Mouse (Mus musculus): Measurements from ENCODE around the gene Oprl1.

Oprl1 gene

DNA sequence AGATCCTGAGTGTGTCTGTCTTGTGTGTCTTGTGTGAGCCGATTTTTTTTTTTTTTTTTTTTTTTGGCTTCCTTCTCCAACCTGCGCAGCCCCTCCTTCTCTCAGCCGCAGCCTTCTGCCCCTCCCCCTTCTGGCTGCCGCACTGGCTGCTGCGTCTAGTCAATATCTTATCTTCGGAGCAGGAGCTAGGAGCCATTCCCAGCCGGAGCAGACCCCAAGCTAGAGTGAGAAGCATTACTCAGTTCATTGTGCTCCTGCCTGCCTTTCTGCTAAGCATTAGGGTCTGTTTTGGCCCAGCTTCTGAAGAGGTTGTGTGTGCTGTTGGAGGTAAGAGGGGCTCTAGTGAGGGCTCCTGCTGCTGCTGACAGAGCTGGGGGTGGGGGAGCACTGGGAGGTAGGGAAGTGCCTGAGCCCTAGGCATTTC is at the start of gene Oprl1:
Oprl1 (plus strand) TSS at position 114 of the 424 bp plus-strand sequence.
- peak; percentile 25 for DNase-seq

DNA sequence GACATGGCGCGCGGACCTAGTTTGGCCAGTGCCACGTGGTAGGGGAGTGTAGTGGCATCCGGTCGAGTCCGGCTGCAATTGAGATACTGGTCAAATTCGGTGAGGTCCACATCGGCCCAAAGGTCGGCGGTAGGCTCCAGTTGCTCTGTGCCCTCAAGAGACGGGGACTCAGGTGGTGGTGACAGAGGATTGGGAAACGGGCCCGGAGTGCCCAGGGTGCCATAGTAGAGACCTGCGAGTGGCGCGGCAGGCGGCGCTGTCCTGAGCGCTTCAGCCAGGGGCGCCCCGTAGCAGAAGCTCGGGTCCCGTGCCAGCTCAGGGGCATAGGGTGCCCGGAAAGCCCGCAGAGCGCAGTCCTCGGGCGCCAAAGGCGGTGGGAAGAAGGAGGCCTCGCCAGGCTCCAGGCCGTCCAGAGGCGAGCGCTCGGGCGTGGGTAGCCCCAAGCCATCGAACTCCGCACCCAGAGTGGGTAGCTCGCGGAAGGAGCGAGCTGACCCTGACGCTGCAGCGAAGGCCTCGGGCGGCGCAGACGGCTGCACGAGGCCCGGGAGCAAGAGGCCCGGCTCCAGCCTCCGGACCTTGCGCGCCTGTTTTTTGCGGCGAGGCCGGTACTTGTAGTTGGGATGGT is 44.4 kb upstream of the Oprl1 start:
- no peak for DNase-seq

DNA sequence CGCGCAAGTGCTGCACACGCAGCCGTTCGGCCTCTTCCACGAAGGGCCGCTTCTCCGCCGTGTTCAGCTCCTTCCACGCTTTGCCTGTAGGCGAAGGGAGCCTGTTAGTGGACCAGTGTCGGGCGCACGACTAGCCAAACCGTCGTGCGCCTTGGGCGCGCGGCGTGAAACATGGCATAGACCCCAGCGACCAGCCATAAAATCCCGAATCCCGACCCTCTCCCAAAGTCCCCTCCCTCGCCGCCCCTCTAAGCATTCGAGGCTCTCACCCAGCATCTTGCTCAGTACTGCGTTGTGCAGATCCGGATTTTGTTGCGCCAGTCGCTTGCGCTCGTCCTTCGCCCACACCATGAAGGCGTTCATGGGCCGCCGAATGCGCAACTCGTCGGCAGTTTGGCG is 43.9 kb upstream of the Oprl1 start:
- DNase-seq, result no peak

DNA sequence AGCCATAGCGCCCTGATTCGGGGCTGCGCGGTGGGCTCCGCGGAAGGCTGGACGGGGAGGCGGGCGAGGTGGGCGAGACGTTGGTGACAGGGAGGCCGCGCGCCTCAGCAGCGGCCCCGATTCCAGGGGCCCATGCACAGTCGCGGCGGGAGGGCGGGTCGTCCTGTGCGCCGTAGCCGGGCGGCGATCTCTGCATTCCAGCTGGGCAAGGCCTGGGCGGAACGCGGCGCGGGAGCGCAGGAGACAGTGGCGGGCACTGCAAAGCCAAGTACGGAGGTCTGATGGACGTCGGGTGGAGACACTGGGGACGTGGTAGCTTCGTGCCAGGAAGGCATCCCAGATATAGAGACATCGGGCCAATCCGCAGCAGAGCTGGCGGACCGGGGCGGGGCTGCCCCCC is 43.5 kb upstream of the Oprl1 start, which contains the start of gene Sox18:
Sox18 (minus strand) TSS at position 315 of the 400 bp plus-strand sequence.
- DNase-seq, result no peak

- no peak for DNase-seq
Observed at GRCm38 (mm10) chr2:181671984-181672383, 42.8 kb upstream of the Oprl1 start.

DNA sequence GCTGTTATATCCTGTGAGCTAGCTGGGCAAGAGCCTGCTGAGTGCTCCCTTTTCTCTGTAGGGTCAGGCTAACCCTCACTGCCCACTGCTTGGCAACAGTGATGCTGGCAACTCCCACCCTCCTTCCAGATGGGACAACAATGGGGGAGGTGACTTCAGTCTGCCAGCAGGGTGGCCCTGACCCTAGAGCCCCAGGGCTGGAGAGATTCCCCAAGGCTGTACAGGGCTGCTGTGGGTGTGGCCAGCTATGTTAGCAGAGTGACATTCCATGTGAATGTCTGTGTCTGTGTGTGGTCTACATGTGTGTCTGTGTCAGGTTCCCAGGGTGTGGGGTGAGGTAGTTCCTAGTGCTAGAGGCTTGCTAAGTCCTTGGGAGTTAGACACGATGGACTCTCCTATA is 41.3 kb upstream of the Oprl1 start:
- DNase-seq, result no peak

DNA sequence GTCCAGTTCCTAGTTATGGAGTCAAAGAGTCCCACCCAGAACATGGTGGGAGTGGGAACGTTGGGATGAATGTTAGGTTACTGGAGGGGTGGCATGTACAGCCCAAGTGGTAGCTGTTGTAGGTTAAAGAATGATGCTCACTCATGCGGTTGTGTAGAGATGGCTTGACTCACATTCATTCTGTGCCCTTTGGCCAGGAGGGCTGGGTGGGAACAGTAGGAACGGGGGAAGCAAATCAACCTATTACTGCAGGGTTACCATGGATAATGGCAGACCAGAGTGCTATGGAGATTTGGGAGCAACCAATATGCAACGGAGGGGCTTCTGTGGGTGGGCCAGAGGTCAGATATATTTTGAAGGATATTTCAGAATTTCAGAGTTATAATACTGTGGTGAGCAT is 39.9 kb upstream of the Oprl1 start:
- no peak for DNase-seq

- no peak for DNase-seq
Observed at GRCm38 (mm10) chr2:181675454-181675853, 39.4 kb upstream of the Oprl1 start.

- DNase-seq, result no peak
Observed at GRCm38 (mm10) chr2:181676424-181676823, 38.4 kb upstream of the Oprl1 start.

DNA sequence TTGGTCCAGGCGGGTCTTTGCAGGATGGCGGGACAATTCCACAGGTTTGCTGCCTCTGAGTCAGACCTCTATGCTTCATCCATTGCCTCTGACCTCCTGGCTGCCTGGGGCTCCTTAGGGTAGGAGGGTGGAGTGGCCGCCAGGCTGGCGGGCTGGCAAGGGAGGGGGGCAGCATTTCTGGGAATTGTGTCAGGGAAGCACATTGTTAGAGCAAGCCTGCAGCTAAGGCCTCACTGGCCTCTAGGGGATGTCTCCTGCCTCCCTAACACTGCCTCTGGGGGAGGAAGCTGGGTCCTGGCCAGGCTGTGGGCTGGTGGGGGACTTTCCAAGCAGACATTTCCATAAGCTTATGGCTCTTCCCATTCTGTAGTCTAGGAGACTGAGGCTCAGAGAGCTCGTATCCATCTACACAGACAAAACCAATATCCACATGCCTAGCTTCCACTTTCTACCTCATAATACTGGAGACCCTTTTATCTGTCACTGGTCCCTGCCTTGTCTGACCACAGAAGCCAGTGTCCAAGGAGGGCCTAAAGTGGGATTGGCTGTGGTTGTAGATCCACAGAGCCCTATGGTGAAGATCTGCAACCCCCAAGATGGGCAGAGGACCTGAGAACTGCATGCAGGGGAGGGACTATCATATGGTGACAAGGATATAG is 37.6 kb upstream of the Oprl1 start:
- DNase-seq, result no peak

- no peak for DNase-seq
Observed at GRCm38 (mm10) chr2:181677755-181678098, 37.1 kb upstream of the Oprl1 start.

DNA sequence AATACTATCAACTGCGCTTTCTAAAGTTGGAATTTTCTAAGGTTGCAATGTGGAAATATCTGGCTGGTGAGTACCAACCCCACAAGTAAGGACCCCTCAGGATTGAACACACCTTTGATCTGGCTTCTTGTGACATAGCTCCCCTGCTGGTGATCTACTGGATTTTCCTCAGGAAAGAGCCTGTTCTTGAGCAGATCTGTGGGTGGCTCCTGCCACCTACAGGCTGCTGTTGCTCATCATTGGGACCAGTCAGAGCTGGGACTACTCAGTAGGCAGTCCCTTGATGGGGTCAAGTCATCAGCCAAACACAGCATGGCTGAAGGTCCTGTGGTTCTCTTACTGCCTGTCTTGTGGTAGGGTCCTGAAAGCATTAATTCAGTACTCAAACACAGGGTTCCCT is 36.0 kb upstream of the Oprl1 start:
- peak; percentile 81 for DNase-seq

GRCm38 (mm10) chr2:181679951-181680715 is 34.7 kb upstream of the Oprl1 start, which contains the start of gene Tcea2:
Gene Tcea2 (plus strand): TSS chr2:181680310.
- peak; percentile 70 for DNase-seq

DNA sequence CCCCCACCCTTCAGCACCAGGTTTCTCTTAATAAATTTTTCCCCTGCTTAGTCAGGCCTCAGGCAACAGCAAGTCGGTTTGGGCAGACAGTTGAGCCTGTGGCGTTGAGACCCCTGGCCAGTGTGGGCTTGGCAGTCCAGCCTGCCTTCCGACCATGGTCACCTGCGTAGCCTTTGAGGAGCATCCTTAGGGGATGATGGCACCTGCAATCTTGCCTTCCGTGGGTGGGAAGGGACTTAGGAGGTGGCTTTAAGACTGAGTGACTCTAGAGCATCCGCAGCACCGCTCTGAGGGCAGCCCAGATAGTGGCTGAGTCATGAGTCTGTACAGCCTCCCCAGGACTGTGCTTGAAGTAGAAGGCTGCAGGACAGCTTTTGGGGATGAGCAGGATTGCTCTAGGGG is 34.1 kb upstream of the Oprl1 start:
- DNase-seq, result no peak

GRCm38 (mm10) chr2:181681978-181682377 is 32.8 kb upstream of the Oprl1 start:
- no peak for DNase-seq

DNA sequence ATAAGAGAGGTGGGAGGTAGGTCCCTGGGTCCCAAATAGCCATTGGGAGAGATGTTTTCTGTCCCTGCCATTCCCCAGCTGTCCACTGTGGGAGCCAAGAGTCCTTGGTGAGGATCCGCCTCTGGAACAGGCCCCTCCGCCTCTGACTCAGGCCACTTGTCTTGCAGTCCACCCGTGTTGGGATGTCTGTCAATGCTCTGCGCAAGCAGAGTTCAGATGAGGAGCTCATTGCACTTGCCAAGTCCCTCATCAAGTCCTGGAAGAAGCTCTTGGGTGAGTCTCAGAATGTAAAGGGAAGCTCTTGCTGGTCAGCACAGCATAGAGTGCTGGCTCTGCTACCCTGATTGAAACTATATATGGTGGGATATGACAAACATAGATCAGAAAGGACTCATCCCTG is 31.4 kb upstream of the Oprl1 start:
- DNase-seq, result no peak

GRCm38 (mm10) chr2:181684713-181685112 is 30.1 kb upstream of the Oprl1 start:
- DNase-seq, result no peak

DNA sequence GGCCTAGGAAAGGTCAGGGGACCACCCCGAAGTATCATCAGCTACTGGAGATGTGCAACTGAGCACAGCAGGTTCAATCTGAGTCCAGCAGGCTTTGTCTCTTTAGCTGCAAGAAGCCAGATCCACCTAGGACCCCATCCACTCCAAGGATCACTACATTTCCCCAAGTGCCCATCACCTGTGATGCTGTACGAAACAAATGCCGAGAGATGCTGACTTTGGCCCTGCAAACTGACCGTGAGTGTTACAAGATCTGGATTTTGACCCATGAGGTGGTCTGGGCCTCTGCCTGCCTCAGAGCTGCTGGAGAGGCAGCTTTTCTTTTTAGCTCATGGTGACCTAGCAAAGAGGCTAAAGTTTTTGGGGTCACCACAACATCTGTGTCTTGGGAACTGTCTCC is 29.1 kb upstream of the Oprl1 start:
- DNase-seq, result no peak

- DNase-seq, result no peak
Observed at GRCm38 (mm10) chr2:181687586-181687985, 27.2 kb upstream of the Oprl1 start.

- peak; percentile 30 for DNase-seq
Observed at GRCm38 (mm10) chr2:181689466-181690160, 25.2 kb upstream of the Oprl1 start.

- no peak for DNase-seq
Observed at GRCm38 (mm10) chr2:181691083-181691482, 23.7 kb upstream of the Oprl1 start.

DNA sequence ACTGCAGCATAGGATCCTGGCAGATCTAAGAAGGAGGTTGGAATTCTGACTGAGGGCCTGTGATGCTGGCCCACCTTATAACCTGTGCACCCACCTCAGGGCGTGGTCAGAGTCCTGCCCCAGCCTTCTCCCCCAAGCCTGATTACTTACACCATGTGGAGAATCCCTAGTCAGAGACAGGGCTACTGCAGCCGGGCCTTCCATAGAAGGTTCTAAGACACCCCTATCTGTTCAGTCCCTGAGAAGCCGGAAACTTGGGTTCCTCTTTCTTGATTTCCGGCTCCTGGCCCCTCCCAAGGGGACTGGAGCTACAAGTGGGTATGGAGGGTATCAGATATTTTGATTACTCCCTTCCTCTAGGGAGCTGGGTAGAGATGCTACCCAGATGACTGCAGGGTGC is 23.2 kb upstream of the Oprl1 start:
- DNase-seq, result peak; percentile 42

DNA sequence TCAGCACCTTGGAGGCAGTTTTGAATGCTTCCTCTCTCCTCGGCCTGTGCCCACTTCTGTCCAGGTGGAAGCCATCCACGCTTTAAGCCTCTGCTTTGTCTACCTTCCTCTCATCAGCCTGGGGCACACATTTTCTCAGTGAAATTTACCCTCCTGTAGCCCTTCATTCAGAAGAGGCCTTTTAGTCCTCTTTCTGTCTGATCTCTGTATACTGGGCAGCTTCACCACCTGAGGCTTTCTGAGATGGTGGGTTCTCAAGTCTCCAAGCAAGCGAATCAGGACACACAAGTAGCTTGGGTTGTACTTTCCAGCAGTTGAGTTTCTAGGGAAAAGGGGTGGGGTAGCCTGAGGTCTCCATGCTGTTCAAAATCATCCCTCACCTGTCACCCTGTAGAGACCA is 22.5 kb upstream of the Oprl1 start:
- DNase-seq, result no peak
